Comparison of ENCODE assay signal across 8 mouse cellular contexts in the genomic region with DNA sequence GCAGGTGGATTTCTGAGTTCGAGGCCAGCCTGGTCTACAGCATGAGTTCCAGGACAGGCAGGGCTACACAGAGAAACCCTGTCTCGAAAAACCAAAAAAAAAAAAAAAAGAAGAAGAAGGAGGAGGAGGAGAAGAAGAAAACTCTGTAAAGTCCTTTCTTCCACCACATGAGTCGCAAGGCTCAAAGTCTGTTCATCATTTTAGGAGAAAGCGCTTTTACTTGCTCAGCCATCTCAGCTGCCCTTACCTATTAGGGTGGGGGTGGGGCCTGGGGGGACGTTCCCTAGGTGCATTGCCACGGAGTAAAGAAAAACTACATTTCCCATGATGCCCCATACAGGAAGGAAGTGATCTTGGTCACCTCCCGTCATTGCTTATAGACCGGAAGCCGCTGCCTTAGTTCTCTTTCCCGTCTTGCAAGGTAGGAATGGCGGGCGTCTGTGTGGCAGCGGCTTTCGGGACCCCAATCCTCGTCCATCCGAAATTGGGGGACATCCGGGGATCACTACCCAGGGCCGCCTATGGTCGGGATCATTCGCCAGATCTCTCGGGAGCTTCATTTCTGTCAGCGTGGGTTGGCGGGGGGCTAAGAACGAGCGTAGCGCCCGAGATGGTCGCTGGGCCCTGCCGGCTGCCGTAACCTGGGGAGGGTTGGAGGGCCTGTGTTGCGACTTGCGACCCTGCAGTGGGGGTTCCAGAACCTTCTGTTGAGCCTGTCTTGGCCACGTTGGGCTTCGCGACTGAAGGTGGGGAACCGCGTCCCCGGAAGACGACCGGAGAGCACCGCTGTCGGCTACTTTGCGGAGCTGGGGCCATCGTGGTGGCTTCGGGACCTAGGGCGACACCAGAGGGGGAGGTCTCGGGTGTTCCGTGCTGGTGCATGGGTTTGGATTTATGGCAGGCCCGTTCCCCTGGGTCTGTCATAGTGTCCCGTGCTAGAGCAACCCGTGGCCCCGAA. TPM values are rescaled to one million over a fixed set of nuclear protein-coding genes. Genes with fewer than 3 reads are reported as not detected.
A peak's percentile ranks its signal among the peaks of the same experiment; 100 is the strongest.
DNase-seq lines count a peak whose midpoint lies in the region; ATAC-seq and TF ChIP-seq lines count a peak whose summit lies in the region.

Gene Rpl6, plus strand, starts transcription at position 350 of the 958 bp plus-strand sequence.

- intact Hi-C loops in gastrocnemius, adult 2 months (cut with DNase I): no loop called here
- intact Hi-C loops in left cerebral cortex, adult 2 months (cut with DNase I): no loop called here

- no peak for TF ChIP-seq CTCF in gastrocnemius, adult 2 months (IDR thresholded peaks at IDR 0.05)
- TF ChIP-seq CTCF in left cerebral cortex, adult 2 months (IDR thresholded peaks at IDR 0.05): no peak

- WGBS in hindbrain, embryonic 16.5 days: under 1% methylated on average over 52 of the region's 52 CpGs
- under 1% methylated on average over 47 of the region's 52 CpGs for WGBS in macrophage (ENCODE audit: missing documents)

- peak within 1 kb of the TSS; percentile 87 for H3K4me2 ChIP-seq in hindbrain, embryonic 16.5 days (ENCODE audit: low read length)

- H3K9ac ChIP-seq in hindbrain, embryonic 16.5 days (ENCODE audit: low read depth, low read length): peak within 1 kb of the TSS; percentile 91

- no peaks in the 10 kb centered on the region for H3K9me3 ChIP-seq in hindbrain, embryonic 16.5 days (ENCODE audit: control insufficient read depth, low read length)

- H3K27me3 ChIP-seq in hindbrain, embryonic 16.5 days (replicated peaks; ENCODE audit: control insufficient read depth, insufficient read depth, low read length): 0 out of 2 replicates have a peak, but pooled peaks cover 2% of the 10 kb centered on the region

- peak within 1 kb of the TSS; percentile 76 for H3K4me3 ChIP-seq in gastrocnemius, adult 2 months
- H3K4me3 ChIP-seq in hindbrain, embryonic 16.5 days (ENCODE audit: low read length): peak within 1 kb of the TSS; percentile 60
- H3K4me3 ChIP-seq in left cerebral cortex, adult 2 months: peak within 1 kb of the TSS; percentile 82
- H3K4me3 ChIP-seq in macrophage (ENCODE audit: inconsistent target): peak within 1 kb of the TSS; percentile 79

- ATAC-seq in activated CD4-positive, CD25-positive, alpha-beta regulatory T cell, adult 4 months: peak; percentile 88
- ATAC-seq in common myeloid progenitor, adult 5-6 weeks (replicated peaks; ENCODE audit: low read depth, poor library complexity, severe bottlenecking): peak; percentile 90
- peak; percentile 93 for ATAC-seq in hindbrain, embryonic 16.5 days

- H3K27ac ChIP-seq in gastrocnemius, adult 2 months: peak within 1 kb of the TSS; percentile 90
- peak within 1 kb of the TSS; percentile 58 for H3K27ac ChIP-seq in hindbrain, embryonic 16.5 days (ENCODE audit: low read depth, low read length)
- H3K27ac ChIP-seq in left cerebral cortex, adult 2 months: peak within 1 kb of the TSS; percentile 87
- H3K27ac ChIP-seq in macrophage: peak within 1 kb of the TSS; percentile 63

- DNase-seq in gastrocnemius, adult 2 months: peak; percentile 81
- DNase-seq in left cerebral cortex, adult 2 months (ENCODE audit: extremely low spot score in 1 of 2, low spot score in 2 of 2): peak; percentile 75
- peak; percentile 87 for DNase-seq in right cerebral cortex, adult 18-20 months
- DNase-seq in urinary bladder, adult 2 months (ENCODE audit: low spot score): peak; percentile 64

- H3K79me2 ChIP-seq in macrophage (ENCODE audit: inconsistent target): peaks cover 37% of the 10 kb centered on the region

- peaks cover 11% of the 10 kb centered on the region for H3K4me1 ChIP-seq in hindbrain, embryonic 16.5 days (ENCODE audit: control insufficient read depth, insufficient read depth, low read depth, low read length)

- H3K36me3 ChIP-seq in hindbrain, embryonic 16.5 days (ENCODE audit: control insufficient read depth, insufficient read depth, low read length): peaks cover 12% of the 10 kb centered on the region
- peaks cover 39% of the 10 kb centered on the region for H3K36me3 ChIP-seq in macrophage (ENCODE audit: inconsistent target)

RNA-seq across cellular contexts. Expression of gene Rpl6, which starts in this region (rescaled TPM):
- polyA plus RNA-seq in activated CD4-positive, CD25-positive, alpha-beta regulatory T cell, adult 4 months (2017; shearing (Covaris generic)): 1,000 to 10,000 TPM; 1,893 to 2,041 TPM
- total RNA-seq in common myeloid progenitor, adult 5-6 weeks (2017): 1,473 and 1,687 TPM in 2 replicates
- 100 to 1,000 TPM; 445 to 518 TPM for total RNA-seq in gastrocnemius, adult 2 months (2021)
- polyA plus RNA-seq in hindbrain, embryonic 16.5 days (2015; fragmentation: Nextera tagmentation; extraction: Ambion mirVana): 318 and 333 TPM in 2 replicates
- total RNA-seq in left cerebral cortex, adult 2 months (2021): 100 to 1,000 TPM; 412 to 420 TPM
- total RNA-seq in macrophage (2018; cell fraction: chromatin; rRNA removed): 100 to 1,000 TPM in 22 of 26 experiments, 10 to 100 TPM in 4; 88.4 to 255 (median 152) TPM
- 100 to 1,000 TPM; 365 to 907 (median 487) TPM for total RNA-seq in macrophage (2018; cell fraction: cytosol; rRNA removed)
- total RNA-seq in macrophage (2018; cell fraction: nucleus; rRNA removed): 100 to 1,000 TPM in 24 of 26 experiments, 10 to 100 TPM in 2; 96.1 to 285 (median 151) TPM
- 531 to 859 TPM (median 846 TPM) in 3 replicates for polyA plus RNA-seq in macrophage (2018)
- polyA plus RNA-seq in urinary bladder, adult 2 months (2012; rRNA removed): 889 and 965 TPM in 2 replicates

Comparison
In these comparisons a context has a peak if more than half of its experiments do, and no peak if none do; other contexts are left out.
1. Peak in every context shown above with its lines: DNase-seq, ATAC-seq, H3K4me3 ChIP-seq and H3K27ac ChIP-seq.